Mouse (Mus musculus): ENCODE data around the gene Hmx1. TPM values are rescaled to one million over a fixed set of nuclear protein-coding genes. Genes with fewer than 3 reads are reported as not detected.

Hmx1 gene
- not detected for total RNA-seq (2023)

GRCm38 (mm10) chr5:35388491-35389111 is at the start of gene Hmx1:
Gene Hmx1, plus strand, starts transcription at chr5:35389108.

Other genes with a start within 250 kb of the Hmx1 start
- gene Adra2c, start 110.8 kb upstream of the Hmx1 start, total RNA-seq (2023), result not detected
- gene Cpz, start 136.6 kb downstream of the Hmx1 start, total RNA-seq (2023), result not detected
- gene Trmt44, start 186.0 kb downstream of the Hmx1 start, total RNA-seq (2023), result 1 to 10 TPM; 7.4 to 8.7 TPM
- 100 to 1,000 TPM; 163 to 203 TPM for gene Acox3, start 193.9 kb downstream of the Hmx1 start, total RNA-seq (2023)

Measured in monocyte, adult 59 days (primary cell).